Mouse (Mus musculus) heart, adult 18-20 months (tissue): ENCODE data around the gene Jmjd7. TPM values are rescaled to one million over a fixed set of nuclear protein-coding genes. Genes with fewer than 3 reads are reported as not detected.

ENCODE experiments used
- DNase-seq, 2 experiments: peaks; one replicate each; pipeline ENCODE4 v3.0.0; 2021 to 2022; ENCODE audit warnings: mixed read lengths in 1 of 2
- total RNA-seq, 2 experiments: library from RNA; stranded (reverse); gene quantifications; 2 replicates each; pipeline ENCODE4 v1.2.3; 2021

The Jmjd7 gene
- total RNA-seq, 2 experiments from 2014 or later: 6.1 to 7.9 TPM

DNA sequence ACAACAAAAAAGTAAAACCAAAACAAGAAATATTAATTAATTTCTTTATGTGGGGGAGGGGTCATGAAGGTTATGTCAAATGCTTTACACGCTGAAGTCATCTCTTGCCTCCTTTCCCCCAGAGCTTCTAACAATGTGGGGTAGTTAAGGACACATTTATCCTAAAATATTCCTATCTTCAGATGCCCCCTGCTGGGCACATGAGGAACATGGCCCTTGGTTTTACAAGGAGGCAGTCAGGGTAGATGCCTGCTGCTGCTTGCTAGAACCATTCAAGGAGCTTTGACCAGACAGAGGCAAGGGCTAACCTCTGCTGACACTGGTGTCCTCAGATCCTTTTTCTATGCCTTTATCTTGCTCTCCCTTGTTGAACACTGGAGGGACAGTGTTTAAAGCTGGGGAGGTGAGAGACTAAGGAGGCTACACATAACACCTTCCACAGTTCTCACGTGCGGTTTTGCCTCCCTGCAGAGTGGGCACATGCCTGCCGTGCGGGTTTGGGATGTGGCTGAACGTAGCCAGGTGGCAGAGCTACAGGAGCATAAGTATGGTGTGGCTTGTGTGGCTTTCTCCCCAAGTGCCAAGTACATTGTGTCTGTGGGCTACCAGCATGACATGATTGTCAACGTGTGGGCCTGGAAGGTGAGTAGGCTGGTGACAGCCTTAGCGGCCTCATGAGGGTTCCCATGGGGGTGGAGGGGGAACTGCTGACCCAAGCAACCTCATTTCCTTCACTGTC lies 15.7 kb upstream of the Jmjd7 start:
- DNase-seq: peak; percentile 51 to 76

GRCm38 (mm10) chr2:120012924-120013323 lies 14.4 kb upstream of the Jmjd7 start:
- DNase-seq: no peak

- no peak for DNase-seq
These were observed 13.3 kb upstream of the Jmjd7 start for GRCm38 (mm10) chr2:120013831-120014486.

DNA sequence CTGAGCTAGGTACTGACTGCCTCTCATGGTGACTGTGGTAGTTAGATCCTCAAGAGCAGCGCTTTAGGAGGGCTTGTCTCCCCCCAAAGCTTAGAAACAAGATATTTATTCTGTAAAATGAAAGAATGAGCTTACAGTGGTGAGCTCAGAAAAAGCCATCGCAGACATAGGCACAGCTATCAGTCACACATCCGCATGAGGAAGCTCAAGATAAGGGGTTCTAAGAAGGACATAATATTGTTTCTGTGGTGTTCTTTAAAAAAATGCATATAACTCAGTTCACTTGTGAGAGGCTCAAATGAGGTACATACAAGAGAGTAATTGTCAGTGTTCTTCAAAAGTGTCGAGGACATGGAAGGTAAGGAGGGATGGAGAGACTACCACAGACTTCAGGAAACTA lies 11.4 kb upstream of the Jmjd7 start:
- DNase-seq: no peak

- DNase-seq: no peak
These were observed 9.7 kb upstream of the Jmjd7 start for GRCm38 (mm10) chr2:120017599-120017998.

DNA sequence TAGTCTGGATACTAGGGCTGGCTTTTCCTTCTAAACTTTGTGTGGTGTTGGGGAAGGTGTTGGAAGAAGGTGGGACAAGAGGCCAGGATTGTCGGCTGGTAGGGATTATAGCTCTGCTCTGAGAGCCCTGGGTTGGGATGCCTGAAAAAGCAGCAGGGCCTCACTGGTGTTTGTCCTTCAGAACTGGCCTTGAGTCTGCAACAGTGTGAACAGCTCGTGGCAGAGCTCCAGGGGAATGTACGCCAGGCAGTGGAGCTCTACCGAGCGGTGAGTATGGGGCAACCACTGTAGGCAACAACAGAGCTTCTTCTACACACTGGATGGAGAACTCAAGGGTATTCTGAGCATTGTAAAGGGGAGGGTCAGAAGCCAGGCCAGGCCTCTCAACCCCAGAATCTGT lies 2.9 kb upstream of the Jmjd7 start:
- DNase-seq: peak; percentile 75

- DNase-seq: no peak
These were observed 658 bp downstream of the Jmjd7 start for GRCm38 (mm10) chr2:120027950-120028331.

DNA sequence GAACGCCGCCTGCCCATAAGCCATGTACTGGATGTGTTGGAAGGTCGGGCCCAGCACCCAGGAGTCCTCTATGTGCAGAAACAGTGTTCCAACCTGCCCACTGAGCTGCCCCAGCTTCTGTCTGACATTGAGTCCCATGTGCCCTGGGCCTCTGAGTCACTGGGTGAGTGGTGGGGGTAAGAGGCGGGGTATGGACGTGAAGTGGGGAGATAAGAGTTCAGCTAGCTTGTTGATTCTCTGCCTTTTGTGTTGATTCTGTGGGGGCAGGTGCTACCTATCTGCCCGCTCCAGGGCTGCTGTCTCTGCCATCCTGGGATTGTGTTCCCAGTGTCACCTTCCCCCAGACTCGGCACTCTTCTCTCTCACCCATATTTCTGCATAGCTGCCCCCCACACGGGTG lies 3.1 kb downstream of the Jmjd7 start:
- no peak for DNase-seq

DNA sequence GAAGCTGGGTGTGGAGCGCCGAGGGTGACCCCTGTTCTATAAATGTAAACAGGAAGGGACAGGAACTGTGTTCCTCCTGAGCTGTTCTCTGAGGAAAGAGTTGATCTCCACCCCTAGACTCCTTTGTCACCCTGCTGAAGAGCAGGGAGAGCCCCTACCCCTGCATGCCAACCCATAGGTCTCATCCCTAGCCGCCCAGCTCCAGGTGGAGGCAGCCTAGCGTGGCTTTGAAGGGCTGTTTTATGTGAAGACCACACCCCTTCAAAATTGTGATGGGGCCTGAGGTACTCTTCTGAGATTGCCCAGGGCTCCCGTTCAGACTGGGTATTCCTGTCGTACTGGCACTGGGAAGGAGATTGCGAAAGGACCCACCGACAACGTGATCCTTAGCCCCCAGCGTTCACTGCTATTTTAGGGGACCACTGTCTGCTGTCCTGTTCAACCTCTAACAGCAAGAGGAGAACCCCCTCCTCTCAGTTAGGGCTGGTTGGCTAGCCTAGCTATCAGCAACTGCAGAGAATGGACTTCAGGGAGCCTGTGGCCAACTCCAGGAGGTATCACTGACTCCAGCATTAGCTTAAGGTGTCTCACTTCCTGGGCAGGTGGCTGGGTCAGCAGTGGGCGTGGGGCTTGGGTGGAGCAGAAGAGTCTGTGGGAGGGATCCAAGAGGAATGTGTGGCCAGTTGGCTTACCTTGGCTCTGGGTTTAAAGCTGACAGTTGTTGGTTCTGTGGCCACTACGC lies 5.6 kb downstream of the Jmjd7 start, which contains the start of gene Pla2g4b:
Gene Pla2g4b (plus strand): TSS at position 692 of the 742 bp plus-strand sequence.
- DNase-seq: no peak

DNA sequence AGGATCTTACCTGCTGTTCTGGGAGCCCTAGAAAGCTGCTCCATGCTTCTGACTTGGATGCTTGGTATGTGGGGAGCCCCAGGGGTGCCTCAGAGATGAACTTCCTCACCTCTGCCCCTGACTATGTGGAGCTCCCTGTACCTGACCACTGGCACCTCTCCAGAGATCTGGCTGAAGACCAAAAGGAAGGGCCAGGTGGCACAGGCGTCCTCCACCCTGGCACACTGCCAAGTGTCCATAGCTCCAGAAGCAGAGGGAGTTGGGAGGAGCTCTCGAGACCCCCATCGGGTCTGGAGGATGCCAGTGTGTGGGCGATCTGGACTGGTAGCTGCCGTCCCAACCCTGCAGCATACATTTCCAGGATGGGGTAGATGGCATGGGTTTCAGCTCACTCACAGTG lies 6.4 kb downstream of the Jmjd7 start:
- DNase-seq: no peak

- DNase-seq: no peak
These were observed 10.5 kb downstream of the Jmjd7 start for GRCm38 (mm10) chr2:120037744-120038143.

- DNase-seq: no peak
These were observed 13.7 kb downstream of the Jmjd7 start for GRCm38 (mm10) chr2:120040991-120041390.

DNA sequence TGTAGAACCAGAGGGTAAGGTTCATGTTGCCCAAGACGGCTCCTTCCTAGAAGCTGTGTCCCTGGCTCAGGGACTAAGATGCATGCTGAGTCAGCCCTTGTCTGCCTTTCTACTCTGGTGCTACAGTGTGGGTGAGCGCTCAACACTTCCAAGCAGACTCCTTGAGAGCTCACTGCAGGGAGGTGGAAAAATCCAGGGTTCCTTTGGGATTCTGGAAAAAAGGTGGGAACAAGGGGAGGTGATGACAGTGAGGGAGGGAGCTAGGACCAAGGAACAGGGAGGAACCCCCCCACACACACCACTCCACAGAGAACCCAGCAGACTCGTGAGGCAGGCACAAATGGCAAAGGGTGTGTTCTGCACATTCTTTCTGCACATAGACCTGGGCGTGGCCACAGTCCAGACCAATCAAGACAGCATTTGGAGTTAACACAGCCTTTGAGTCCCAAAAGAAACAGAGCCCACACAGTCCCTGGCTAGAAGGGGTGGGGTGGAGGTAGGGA lies 16.9 kb downstream of the Jmjd7 start:
- peak in 1 of 2 experiments; percentile 23 for DNase-seq

DNA sequence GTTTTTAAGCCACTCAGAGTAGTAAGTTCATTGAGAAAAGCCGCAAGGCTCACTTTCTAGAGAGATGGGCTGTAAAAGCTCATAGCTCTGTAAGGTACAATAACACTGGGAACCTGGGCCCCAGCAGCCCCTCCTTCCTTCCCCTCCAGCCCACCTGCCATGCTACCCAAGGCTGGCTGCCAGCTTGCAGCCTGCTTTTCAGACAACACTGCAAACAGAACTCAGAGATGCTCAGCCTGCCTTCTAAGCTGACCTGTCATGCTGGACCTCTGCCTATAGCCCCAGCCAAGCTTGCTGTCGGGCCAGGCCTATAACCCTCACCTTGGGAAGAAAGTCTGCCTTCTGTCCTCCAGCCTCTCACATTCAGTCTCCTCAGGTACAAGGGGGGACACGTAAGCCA lies 17.4 kb downstream of the Jmjd7 start:
- no peak for DNase-seq

- no peak for DNase-seq
These were observed 19.4 kb downstream of the Jmjd7 start for GRCm38 (mm10) chr2:120046486-120047310.

GRCm38 (mm10) chr2:120048173-120048572 lies 20.9 kb downstream of the Jmjd7 start:
- DNase-seq: no peak

- peak; percentile 34 to 68 for DNase-seq
These were observed 22.5 kb downstream of the Jmjd7 start for GRCm38 (mm10) chr2:120049632-120050274.

GRCm38 (mm10) chr2:120051405-120051804 lies 24.1 kb downstream of the Jmjd7 start:
- DNase-seq: no peak

- peak; percentile 58 to 83 for DNase-seq
These were observed 27.7 kb downstream of the Jmjd7 start for GRCm38 (mm10) chr2:120054771-120055552.

- DNase-seq: no peak
These were observed 28.6 kb downstream of the Jmjd7 start for GRCm38 (mm10) chr2:120055923-120056322.

DNA sequence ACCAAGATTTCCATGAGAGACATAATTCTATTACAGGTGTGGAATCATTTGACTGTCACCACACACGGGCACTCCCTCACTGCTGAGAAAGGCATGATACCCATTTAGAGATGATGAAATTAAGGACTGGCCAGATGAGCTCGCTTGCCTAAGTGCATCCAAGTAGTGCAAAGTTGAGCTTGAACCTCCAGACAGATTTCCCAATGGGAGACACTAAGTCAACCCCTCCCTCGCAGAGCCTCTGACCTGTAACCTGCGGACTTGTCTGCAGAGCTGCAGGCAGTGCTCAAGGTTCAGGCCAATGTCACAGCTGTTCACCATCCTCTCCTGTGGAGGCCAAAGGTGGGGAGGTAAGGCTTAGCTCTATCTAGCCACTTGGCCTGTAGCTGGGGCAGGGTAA lies 31.5 kb downstream of the Jmjd7 start:
- no peak for DNase-seq
